8 mouse cellular contexts compared by ENCODE assay signal in the genomic region with DNA sequence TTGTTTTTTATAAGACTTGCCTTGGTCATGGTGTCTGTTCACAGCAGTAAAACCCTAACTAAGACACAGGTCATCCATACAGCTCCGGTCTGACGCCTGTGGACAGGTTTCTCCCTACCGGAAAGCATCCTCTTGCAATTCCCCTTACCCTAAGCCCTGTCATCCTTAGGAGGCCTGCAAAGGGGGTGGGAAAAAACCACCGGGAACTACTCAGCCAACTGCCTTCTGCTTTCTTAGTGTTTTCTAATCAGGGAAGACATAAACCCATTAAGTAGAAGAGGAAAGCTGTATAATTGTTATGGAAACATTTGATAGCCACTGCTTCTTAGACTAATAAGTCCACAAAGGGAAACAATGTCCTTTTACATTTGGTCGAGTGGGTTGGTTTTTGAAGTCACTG. TPM values are rescaled to one million over a fixed set of nuclear protein-coding genes. Genes with fewer than 3 reads are reported as not detected.
DNase-seq lines count a peak whose midpoint lies in the region; ATAC-seq and TF ChIP-seq lines count a peak whose summit lies in the region.

No protein-coding gene starts in this region.

- peak; percentile 8 for DNase-seq in embryo, embryonic 11 days
- DNase-seq in embryo, embryonic 10.5 days (ENCODE audit: low spot score) = no peak
- DNase-seq in neural tube, embryonic 11.5 days (ENCODE audit: low spot score) = no peak
- DNase-seq in neural tube, embryonic 10.5 days (ENCODE audit: extremely low spot score, low spot score) = no peak
- DNase-seq in stomach, postnatal 0 days (ENCODE audit: low spot score) = no peak
- DNase-seq in urinary bladder, postnatal 25 days (ENCODE audit: low spot score) = no peak
- no peak for DNase-seq in right cerebral cortex, postnatal 25 days

- TF ChIP-seq CTCF in stomach, postnatal 0 days (IDR thresholded peaks at IDR 0.05; ENCODE audit: low read depth) = no peak

- H3K27ac ChIP-seq in neural tube, embryonic 11.5 days (ENCODE audit: low read depth, low read length) = no peak overlapping the region
- H3K27ac ChIP-seq in liver, embryonic 12.5 days = peak overlapping the region; percentile 41; the same call in 1 of the 2 replicates
- peak overlapping the region; percentile 94; the same call in 1 of the 2 replicates for H3K27ac ChIP-seq in stomach, postnatal 0 days (replicated peaks)

- H3K4me3 ChIP-seq in neural tube, embryonic 11.5 days (ENCODE audit: low read depth, low read length) = no peak overlapping the region; the same call in 1 of the 2 replicates
- peak overlapping the region; percentile 88 for H3K4me3 ChIP-seq in liver, embryonic 12.5 days
- H3K4me3 ChIP-seq in stomach, postnatal 0 days (ENCODE audit: low read depth, low read length) = peak overlapping the region; percentile 79

- 48% methylated on average over 5 of the region's 5 CpGs for WGBS in neural tube, embryonic 11.5 days
- 53% methylated on average over 5 of the region's 5 CpGs for WGBS in liver, embryonic 12.5 days (ENCODE audit: insufficient replicate concordance)
- WGBS in stomach, postnatal 0 days = 55% methylated on average over 5 of the region's 5 CpGs

- ATAC-seq in neural tube, embryonic 11.5 days (ENCODE audit: insufficient read depth, low FRiP score, low TSS enrichment) = no peak
- ATAC-seq in liver, embryonic 12.5 days = no peak
- no peak for ATAC-seq in stomach, postnatal 0 days (ENCODE audit: low FRiP score, low TSS enrichment)

- no peaks in the 10 kb centered on the region for H3K27me3 ChIP-seq in neural tube, embryonic 11.5 days (ENCODE audit: control insufficient read depth, insufficient read depth, low read length)
- H3K27me3 ChIP-seq in liver, embryonic 12.5 days (replicated peaks) = no peaks in the 10 kb centered on the region
- H3K27me3 ChIP-seq in stomach, postnatal 0 days (ENCODE audit: control insufficient read depth, insufficient read depth, low read length) = no peaks in the 10 kb centered on the region

- H3K4me1 ChIP-seq in neural tube, embryonic 11.5 days (ENCODE audit: control insufficient read depth, insufficient read depth, low read length) = peaks cover 6% of the 10 kb centered on the region
- peaks cover 33% of the 10 kb centered on the region for H3K4me1 ChIP-seq in liver, embryonic 12.5 days
- H3K4me1 ChIP-seq in stomach, postnatal 0 days (replicated peaks; ENCODE audit: control insufficient read depth, insufficient read depth) = no peaks in the 10 kb centered on the region; the same call in 1 of the 2 replicates

- no peaks in the 10 kb centered on the region for H3K9me3 ChIP-seq in neural tube, embryonic 11.5 days (ENCODE audit: control insufficient read depth, low read length)
- H3K9me3 ChIP-seq in liver, embryonic 12.5 days (replicated peaks) = no peaks in the 10 kb centered on the region
- H3K9me3 ChIP-seq in stomach, postnatal 0 days (ENCODE audit: control insufficient read depth, low read length) = no peaks in the 10 kb centered on the region

- peak overlapping the region; percentile 35; the same call in 1 of the 2 replicates for H3K9ac ChIP-seq in neural tube, embryonic 11.5 days (ENCODE audit: low read length)
- peak overlapping the region; percentile 63; the same call in 1 of the 2 replicates for H3K9ac ChIP-seq in liver, embryonic 12.5 days
- no peak overlapping the region for H3K9ac ChIP-seq in stomach, postnatal 0 days (ENCODE audit: low read length)

- peak overlapping the region; percentile 72 for H3K4me2 ChIP-seq in neural tube, embryonic 11.5 days (ENCODE audit: low read depth)
- H3K4me2 ChIP-seq in liver, embryonic 12.5 days = peak overlapping the region; percentile 93
- peak overlapping the region; percentile 72 for H3K4me2 ChIP-seq in stomach, postnatal 0 days (replicated peaks; ENCODE audit: low read depth)

- no peak for TF ChIP-seq EP300 in stomach, postnatal 0 days (optimal IDR thresholded peaks at IDR 0.05)

- no peaks in the 10 kb centered on the region for H3K36me3 ChIP-seq in neural tube, embryonic 11.5 days (ENCODE audit: control insufficient read depth, insufficient read depth, low read length)
- H3K36me3 ChIP-seq in liver, embryonic 12.5 days = peaks cover 16% of the 10 kb centered on the region
- H3K36me3 ChIP-seq in stomach, postnatal 0 days (ENCODE audit: control insufficient read depth, insufficient read depth, low read length) = no peaks in the 10 kb centered on the region

RNA-seq across cellular contexts. Expression of a gene that starts 0.3 kb away (rescaled TPM):
- polyA plus RNA-seq in neural tube, embryonic 11.5 days (2014; fragmentation: Nextera tagmentation; extraction: Ambion mirVana) = 114 and 116 TPM in 2 replicates
- polyA plus RNA-seq in liver, embryonic 12.5 days (2016; fragmentation: Nextera tagmentation; extraction: Ambion mirVana) = 162 TPM in 2 replicates
- 176 and 186 TPM in 2 replicates for polyA plus RNA-seq in stomach, postnatal 0 days (2015; fragmentation: Nextera tagmentation; extraction: Ambion mirVana)

RNA-seq across cellular contexts. Expression of a gene that starts 13.0 kb away (rescaled TPM):
- 137 and 141 TPM in 2 replicates for polyA plus RNA-seq in neural tube, embryonic 11.5 days (2014; fragmentation: Nextera tagmentation; extraction: Ambion mirVana)
- 60.6 and 64.4 TPM in 2 replicates for polyA plus RNA-seq in liver, embryonic 12.5 days (2016; fragmentation: Nextera tagmentation; extraction: Ambion mirVana)
- polyA plus RNA-seq in stomach, postnatal 0 days (2015; fragmentation: Nextera tagmentation; extraction: Ambion mirVana) = 75.2 and 75.4 TPM in 2 replicates

RNA-seq across cellular contexts. Expression of a gene that starts 45.1 kb away (rescaled TPM):
- not detected in 2 replicates for polyA plus RNA-seq in neural tube, embryonic 11.5 days (2014; fragmentation: Nextera tagmentation; extraction: Ambion mirVana)
- not detected in 2 replicates for polyA plus RNA-seq in liver, embryonic 12.5 days (2016; fragmentation: Nextera tagmentation; extraction: Ambion mirVana)
- 0.12 TPM in 1 of 2 replicates, not detected in the other for polyA plus RNA-seq in stomach, postnatal 0 days (2015; fragmentation: Nextera tagmentation; extraction: Ambion mirVana)

RNA-seq across cellular contexts. Expression of a gene that starts 46.4 kb away (rescaled TPM):
- polyA plus RNA-seq in neural tube, embryonic 11.5 days (2014; fragmentation: Nextera tagmentation; extraction: Ambion mirVana) = 332 and 361 TPM in 2 replicates
- polyA plus RNA-seq in liver, embryonic 12.5 days (2016; fragmentation: Nextera tagmentation; extraction: Ambion mirVana) = 99.2 and 103 TPM in 2 replicates
- 76.0 and 81.8 TPM in 2 replicates for polyA plus RNA-seq in stomach, postnatal 0 days (2015; fragmentation: Nextera tagmentation; extraction: Ambion mirVana)

RNA-seq across cellular contexts. Expression of a gene that starts 53.9 kb away (rescaled TPM):
- 0.16 TPM in 1 of 2 replicates, not detected in the other for polyA plus RNA-seq in neural tube, embryonic 11.5 days (2014; fragmentation: Nextera tagmentation; extraction: Ambion mirVana)
- polyA plus RNA-seq in liver, embryonic 12.5 days (2016; fragmentation: Nextera tagmentation; extraction: Ambion mirVana) = 0.10 TPM in 1 of 2 replicates, not detected in the other
- 0.17 and 0.19 TPM in 2 replicates for polyA plus RNA-seq in stomach, postnatal 0 days (2015; fragmentation: Nextera tagmentation; extraction: Ambion mirVana)
